Mouse (Mus musculus): Measurements from ENCODE around the gene C2cd4a.
A peak's percentile ranks its signal among the peaks of the same experiment; 100 is the strongest.

C2cd4a gene

DNA sequence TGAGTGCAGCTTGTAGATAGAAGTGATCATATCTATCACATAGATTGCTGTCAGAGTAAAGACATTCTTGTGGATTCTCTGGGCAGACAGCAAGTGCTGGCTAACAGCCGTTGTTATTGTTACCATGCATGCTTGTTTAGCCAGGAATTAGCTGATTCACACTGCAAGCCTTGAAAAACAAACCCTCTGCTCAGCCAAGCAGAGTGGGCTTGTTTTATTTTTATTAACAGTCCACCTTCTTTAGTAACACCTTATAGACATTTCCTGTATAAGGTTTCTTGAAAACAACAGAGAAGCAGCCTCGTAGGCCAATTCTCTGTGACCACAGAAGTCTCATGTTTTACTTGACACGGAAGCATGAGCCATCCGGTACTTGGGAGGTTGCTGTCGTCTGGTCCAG, 2.4 kb upstream of the C2cd4a start:
- no peak for DNase-seq (ENCODE audit: low spot score)

DNA sequence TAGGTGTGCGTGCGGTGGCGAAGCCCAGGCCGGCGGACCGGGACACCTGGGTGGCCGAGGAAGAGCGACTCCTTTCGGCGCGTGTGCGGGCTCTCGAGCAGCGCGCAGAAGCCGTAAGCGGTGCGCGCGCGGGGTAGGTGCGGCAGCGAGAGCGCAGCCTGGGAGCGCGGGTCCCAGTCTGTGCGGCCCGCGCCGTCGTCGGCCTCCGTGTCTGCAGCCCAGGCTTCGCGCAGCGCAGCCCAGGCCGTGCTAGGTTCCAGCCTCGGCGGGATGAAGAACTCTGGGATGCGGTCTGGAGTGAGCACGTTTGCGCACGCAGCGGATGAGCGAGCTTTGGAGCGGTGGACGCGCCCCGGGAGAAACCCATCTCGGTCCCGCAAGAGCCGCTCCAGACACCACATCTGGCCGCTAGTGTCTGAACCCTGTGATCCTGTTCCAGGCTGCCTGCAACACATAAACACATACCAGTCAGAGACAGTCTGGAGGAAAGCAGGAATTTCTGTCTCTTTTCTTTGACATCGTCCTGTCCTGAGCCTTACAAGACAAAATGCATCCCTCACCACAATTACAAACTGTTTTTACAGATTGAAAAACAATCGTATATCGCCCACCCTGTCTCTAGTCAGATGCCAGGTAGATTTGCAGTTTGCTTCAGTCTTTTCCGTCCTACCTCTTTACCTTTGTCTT, 628 bp downstream of the C2cd4a start:
- no peak for DNase-seq (ENCODE audit: low spot score)

DNA sequence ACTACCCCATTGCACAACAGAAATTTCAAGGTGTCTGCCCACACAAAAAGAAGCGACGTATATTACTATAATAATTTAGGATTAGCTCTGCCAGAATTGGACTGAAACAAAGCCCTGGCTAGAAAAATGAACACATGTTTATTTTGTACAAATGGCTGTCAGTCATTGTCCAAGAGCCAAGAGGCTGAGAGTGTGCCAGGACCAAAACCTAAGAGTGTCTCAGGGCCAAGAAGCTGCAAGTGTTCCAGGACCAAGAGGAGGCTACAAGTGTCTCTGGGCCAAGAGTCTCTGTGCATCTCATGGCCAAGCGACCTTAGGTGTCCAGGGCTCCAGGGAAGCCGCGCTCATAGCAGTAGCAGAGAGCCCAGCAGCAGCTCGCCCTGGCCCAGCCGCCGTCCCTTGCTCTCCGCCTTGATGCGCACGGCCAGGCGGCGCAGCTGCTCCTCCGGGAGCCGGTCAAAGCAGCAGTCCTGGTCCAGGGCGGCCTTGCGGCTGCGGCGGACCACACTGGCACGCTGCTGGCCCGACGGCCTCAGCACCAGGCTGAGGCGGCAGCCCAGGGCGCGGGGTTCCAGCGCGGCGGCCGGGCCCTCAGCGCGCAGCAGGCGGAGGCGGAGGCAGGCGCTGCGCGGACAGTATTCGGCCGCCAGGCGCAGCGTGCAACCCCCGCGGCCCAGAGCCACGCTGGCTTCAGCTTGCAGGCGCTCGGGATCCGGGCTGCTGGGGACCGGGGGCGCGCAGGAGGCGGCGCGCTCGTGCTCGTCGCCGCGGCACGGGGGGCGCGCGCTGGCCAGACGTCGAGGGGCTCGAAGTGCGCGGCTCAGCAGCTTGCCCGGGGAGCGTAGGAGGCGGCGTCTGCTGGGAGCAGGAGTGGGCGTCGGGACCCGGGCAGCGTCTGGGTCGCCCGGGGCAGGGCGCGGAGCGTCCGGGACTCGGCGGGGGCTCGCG, 1.4 kb downstream of the C2cd4a start:
- DNase-seq (ENCODE audit: low spot score): peak; percentile 82

DNA sequence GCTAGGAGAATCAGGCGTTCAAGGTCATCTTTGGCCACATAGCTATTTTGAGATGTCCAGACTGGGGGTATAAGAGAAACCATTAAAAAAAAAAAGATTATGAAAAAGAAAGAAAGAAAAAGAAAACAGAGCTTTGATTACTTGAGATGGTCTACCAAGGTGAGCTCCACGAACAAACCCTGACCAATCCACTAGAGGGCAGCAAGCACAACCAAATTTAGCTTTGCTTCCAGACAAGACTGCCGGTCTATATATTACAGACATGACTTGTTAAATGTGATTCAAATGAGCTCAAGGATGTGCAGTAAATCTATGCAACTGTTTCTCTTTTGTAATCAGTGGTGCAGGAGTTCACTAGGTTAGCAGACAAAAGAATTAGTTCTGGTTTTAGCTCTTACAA, 3.9 kb downstream of the C2cd4a start:
- peak; percentile 71 for DNase-seq (ENCODE audit: low spot score)

DNA sequence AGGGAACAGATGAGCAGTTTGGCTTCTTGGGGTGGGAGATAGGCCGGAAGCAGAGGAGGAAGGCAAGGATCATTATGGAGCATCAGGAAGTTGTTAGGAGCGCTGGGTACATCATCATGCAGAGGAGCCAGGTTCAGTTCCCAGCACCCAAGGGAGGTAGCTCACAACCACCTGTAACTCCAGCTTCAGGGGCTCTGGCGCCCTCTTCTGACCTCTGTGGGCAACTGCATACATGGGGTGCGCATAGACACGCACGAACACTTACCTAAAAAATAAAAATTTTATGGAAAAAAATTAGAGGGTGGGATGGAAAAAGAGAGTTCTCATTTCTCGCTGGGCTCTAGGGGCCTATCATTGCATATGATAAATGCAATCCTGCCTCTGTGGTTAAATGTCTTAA, 6.6 kb downstream of the C2cd4a start:
- no peak for DNase-seq (ENCODE audit: low spot score)

DNA sequence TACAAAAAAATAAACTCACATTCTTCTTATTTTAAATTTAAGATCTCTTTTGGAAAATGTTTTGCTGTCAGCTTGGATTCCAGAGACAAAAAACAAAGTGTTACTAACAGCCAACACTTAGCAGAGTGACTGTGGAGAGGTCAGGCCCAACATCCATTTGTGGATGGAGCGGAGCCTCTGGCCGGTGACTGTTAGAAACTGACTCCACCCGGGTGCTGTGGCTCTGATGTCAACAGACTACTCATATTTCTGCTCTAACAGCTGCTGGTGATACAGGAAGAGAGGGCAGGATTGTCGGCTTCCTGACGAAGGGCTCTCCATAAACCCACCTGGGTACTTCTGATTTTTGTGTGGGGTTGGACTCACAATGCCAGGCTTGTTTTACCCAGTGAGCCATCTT, 9.0 kb downstream of the C2cd4a start:
- no peak for DNase-seq (ENCODE audit: low spot score)

DNA sequence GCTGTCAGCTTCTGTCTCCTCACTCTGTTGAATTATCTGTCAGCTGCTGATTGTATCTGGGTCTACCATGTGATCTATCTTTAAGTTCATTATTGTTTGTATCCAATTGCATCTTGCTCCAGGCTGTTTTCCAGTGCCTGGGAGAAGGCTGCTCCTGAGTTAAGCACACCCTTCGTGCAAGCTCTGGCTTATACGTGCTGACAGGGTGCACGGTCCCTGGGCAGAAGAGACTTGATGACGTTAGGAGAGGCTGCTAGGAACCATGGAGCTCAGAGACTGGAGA, 13.5 kb downstream of the C2cd4a start:
- no peak for DNase-seq (ENCODE audit: low spot score)

DNA sequence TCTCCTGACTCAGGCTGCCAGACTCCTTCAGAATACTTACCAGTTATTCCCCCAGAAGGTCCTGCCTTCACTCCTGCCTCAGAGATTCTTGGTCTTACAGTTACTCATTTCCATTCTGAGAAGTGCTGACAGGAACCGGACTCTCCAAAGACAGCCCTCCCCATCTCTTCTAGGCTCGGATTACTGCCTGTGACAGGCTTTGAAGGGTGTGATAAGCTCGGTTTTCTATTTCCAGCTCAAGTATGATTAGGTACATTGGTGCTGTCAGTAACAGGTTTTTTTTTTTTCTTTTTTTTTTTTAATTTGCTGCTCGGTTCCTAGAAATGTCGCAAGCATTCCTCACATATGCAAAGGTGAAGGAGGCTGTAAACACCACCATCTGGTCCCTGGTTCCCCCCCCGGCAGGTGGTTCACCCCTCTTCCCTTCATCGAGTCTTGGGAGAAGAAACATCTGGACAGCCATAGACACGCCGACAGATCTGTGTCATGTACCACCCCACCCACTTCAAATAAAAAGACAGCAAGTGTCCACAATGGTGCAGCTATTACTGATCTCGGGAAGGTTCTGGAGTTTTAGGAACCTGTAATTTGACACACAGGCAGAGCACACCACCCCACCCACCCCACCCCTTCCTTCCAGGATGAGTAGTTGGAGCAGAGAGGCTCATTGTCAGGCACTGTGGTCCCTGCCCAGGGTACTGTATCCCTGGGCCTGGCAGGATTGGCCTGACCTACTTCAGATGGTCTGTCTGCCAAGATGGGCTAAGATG, 14.0 kb downstream of the C2cd4a start:
- no peak for DNase-seq (ENCODE audit: low spot score)

DNA sequence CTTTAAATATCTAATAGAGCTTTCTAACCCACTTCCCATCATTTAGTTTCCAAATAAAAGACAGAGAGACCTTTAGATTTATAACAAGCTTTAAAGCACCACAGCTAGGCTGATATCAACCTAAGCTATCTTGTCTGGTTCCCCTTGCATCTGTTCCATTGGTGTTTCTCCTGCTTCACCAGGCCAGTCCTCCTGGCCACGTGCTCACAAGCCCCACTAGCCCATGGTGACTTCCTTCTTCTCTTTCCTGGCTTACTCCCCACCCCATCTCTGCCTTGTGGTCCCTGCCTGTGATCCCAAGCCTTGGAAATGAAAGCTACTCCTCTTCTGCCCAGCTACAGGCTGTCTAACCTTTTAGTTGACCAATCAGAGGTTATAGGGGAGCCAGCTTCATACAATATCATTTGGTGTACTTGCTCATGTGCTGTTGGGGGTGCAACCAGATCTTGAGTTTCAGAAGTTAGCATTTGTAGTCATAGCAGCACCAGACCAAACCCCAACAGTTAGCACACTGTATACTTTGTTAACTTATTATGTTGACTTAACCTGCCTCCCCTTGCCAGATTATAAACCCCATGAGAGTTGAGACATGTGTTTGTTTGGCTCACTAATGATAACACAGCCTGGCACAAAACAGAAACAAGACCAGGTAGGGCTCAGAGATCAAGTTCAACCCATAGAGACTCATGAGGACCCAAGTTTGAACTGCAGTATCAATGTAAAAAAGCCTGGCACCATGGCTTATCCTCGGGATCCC, 15.8 kb downstream of the C2cd4a start:
- DNase-seq (ENCODE audit: low spot score): no peak

DNA sequence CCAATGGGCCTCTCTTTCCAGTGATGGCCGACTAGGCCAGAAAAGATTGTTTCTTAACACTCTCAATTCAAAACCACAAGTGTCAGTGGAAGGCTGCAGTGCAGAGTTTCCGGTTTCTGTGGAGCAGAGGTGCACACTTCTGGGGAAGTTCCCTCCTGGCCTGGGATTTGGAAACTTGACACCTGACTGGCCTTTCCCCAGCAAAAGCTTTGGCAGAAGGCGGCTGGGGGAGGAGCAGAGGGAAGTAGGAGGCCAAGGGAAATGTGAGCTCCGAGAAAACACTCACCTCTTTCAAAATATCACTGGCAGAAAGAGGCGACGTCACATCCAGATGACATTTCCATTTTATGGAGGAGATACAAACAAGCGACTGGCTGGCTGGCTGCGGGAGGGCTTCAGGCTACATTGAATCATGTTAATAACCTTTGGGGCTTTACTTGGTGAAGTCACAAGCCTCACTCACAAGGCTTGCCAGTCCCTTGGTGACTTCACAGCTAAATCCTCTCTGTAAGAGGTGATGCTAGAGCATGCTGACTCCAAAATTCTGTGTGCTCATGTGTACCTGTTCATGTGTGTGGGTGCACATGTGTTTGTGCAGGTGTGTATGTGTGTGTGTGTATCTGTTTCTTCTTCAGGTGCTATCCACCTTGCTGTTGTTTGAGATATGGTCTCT, 18.3 kb downstream of the C2cd4a start:
- peak; percentile 89 for DNase-seq (ENCODE audit: low spot score)

DNA sequence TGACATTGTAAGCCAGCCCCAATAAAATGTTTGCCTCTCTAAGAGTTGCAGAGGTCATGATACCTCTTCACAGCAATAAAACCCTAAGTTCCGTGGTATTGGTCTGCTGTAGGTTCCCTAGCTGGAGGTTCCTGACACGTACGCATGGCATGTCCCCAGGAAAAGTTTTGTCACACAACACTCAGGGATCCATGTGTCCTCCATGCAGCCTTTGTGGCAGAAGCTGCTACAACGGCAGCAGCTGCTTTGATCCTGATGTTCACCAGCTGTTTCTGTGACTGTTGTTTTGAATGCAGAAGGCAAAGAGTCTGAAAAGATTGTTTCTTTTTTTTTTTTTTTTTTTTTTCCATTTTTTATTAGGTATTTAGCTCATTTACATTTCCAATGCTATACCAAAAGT, 19.0 kb downstream of the C2cd4a start:
- peak; percentile 43 for DNase-seq (ENCODE audit: low spot score)

DNA sequence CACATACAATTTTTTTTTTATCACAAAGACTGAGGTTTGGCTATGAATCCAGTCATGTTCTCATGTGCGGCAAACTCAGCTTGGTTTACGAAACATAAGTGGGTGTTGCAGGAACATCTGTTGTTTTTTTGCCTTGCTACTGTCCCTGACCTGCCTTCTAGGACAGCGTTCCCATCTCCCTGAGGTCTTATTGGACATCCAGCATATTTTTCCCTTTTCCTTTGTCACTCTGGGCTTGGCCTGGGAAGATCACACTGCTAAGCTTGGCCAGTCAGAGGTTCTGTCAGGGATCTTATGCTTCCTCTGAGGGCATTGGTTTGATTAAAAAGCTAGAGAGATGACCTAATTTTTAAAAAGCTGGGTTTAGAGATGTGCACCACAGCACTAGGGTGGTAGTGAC, 21.0 kb downstream of the C2cd4a start:
- DNase-seq (ENCODE audit: low spot score): no peak

DNA sequence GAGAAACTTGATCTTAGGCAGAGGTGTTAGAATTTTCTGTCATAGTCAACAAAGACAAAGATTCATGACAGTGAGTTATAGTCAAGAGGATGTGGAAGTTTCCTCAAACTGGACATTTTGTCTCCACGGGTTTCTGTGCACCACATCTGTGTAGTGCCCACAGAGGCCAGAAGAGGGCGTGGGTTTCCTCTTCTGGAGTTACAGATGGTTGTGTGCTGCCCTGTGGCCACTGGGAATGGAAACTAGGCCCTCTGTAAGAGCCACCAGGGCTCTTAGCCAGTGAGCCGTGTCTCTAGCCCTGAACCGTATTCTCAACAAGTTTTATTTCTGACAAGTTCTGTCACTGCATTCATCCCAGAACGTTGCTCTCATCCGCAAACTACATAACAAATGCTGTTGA, 21.6 kb downstream of the C2cd4a start:
- DNase-seq (ENCODE audit: low spot score): no peak

DNA sequence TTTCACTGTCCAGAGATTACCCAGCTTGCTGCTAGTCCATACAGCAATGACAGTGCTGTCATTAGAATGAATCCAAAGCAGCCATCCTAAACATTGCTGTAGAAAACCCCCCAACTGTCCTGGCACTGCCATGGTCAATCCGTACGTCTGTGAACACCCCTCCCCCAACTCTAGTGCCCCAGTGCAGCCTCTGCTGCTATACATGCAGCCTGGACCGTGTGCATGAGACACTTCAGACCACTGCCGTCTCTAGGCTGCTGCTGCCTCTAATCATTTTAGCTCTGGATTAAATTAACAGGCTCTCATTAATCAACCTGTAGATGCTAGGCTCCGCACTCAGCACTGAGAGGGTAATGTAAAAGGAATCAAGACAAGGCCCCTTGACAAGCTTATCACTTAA, 25.1 kb downstream of the C2cd4a start:
- DNase-seq (ENCODE audit: low spot score): no peak

DNA sequence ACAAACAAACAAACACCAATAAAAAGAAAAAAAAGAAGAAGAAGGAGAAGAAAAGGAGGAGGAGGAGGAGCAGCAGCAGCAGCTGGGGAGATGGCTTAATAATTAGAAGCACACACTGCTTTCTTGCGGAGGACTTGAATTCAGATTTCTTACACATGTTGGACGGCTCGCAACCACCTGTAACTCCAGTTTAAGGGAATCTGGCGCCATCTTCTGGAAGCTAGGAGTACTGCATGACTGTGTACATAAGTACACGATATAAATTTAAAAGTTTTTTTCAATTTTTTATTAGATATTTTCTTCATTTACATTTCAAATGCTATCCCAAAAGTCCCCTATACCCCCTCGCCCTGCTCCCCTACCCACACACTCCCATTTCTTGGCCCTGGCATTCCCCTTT, 29.9 kb downstream of the C2cd4a start:
- peak; percentile 33 for DNase-seq (ENCODE audit: low spot score)

DNA sequence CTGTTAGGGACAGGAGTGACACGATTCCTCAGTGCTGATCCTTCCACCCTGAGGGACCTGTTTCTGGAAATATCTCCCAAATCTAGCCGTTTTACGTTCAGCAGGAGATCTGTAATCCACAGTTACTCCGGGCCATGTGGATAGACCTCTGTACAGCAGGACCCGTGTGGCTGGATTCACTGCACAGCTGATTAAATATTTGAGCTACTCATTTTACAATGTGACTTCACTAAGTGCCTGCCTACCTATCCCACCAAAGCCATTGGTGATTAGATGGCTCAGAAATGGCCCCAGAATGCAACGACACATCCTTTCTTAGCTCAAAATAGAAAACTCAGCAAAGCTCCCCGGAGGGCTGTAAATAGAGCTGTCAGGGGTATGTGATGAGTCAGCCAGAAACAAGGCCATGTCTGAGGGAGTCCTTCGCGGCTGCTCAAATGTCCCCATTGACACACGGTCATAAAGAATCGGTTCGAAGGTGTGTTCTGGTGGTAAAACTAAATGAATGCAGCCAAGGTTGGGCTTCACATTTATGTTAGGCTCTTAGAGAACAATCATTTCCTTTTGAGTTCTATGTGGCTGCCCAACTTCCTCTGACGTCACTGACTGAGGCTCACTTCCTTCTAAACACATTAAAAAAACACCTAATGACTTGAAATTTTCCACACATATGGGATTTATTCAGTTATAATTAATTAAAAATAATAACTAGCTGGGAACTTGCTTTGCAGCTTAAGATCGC, 32.9 kb downstream of the C2cd4a start:
- no peak for DNase-seq (ENCODE audit: low spot score)

DNA sequence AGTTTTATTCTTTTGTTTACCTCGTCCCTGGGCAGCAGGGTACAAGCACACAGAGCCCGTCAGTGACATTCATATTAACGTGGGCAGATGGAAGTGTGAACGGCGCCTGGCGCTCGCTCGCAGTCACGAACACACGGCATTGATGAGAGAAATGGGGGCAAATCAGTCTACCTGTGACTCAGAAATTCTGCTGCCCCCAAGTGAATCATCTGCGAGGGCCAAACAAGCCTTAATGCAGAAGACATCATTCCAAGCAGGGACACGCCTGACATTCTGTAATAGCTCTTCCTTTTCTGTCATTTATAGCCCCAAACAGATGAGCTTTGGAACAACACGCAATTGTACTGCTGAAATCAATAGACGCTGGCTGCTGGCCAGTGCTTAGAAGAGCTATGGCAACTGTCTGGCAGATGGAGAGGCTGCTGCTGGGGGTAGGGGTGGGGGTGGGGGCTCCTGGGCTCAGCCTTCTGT, 36.9 kb downstream of the C2cd4a start:
- DNase-seq (ENCODE audit: low spot score): no peak

DNA sequence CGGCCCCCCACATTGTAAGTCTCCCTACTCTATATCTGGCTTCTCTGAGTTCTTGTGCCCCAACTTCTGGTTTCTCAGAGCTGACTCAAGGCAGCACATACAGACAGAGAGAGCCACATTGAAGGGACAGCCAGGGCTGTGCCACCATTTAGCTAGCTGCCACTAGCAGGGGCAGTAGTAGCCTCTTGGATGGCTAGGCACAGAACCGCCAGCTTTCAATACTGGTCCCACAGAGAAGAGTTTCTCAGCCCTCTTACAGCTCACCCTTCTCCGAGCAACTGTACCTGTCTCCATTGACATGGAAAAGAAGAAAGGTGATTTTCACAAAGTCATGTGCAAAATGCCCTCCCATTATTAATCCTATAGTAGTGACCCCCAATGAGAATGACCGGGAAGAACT, 37.5 kb downstream of the C2cd4a start:
- DNase-seq (ENCODE audit: low spot score): no peak

DNA sequence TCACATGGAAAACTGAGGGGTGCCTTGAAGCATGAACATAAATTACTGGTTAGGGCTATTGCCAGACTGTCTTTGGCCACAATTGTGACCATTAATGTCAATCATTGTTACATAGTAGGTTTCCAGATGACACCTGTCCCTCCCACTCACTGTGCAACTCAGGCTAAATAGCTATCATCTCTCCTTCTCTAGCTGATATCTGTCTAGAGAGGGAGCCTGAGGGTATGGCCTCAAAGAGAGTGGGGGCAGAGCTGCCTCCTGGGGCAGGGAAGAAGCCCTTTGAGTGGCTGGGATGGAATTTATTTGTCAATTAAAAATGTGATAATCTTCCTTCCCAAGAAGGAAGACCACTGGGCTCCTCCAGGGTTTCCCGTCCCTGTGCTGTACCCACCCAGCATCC, 37.9 kb downstream of the C2cd4a start:
- no peak for DNase-seq (ENCODE audit: low spot score)

DNA sequence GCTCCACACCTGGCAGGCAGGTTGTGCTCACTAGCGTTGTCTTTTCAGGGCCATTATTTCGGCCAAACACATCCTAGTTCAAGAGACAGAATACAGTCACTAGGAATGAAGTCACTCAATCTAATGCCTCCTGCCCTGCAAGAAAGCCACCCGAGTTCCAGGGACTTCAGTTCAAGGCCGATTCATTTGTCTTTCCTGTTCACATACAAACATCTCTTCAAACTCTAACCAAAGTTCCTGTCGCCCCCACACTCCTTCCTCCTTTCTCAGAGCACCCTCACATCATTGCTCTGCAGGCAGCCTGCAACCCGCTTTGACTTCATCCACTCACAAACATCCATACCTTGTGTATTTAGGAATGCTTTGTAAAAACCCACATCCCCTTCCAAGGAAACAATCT, 38.6 kb downstream of the C2cd4a start:
- DNase-seq (ENCODE audit: low spot score): no peak

DNA sequence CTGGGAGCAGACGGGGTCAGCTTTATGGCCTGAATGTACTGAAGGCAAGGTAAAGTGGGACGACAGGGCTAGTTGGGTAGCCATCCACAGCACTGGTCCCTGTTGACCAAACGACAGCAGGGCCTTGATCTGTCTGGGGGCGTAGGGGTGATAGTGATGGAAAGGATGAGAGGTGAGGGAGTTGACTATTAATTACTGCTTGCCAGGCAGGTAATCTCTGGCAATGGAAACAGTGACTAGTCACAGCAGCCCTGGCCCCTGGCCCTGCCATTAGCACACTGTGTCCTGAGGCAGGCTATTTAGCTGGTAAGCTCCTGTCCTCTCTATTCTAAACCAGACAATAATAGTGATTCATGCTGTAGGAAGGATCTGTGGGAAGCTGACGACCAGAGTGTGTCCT, 39.7 kb downstream of the C2cd4a start:
- DNase-seq (ENCODE audit: low spot score): no peak
